Mouse (Mus musculus): ENCODE measurements around the gene Ppp2ca. TPM values are rescaled to one million over a fixed set of nuclear protein-coding genes. Genes with fewer than 3 reads are reported as not detected.

Gene Ppp2ca
- polyA plus RNA-seq (2014; fragmentation: Nextera tagmentation; extraction: Ambion mirVana) = 129 and 130 TPM in 2 replicates

GRCm38 (mm10) chr11:52098398-52098946, at the start of gene Ppp2ca:
Gene Ppp2ca, plus strand, starts transcription at chr11:52098681.
- no peaks in the 10 kb centered on the region for H3K4me1 ChIP-seq (ENCODE audit: control insufficient read depth, insufficient read depth, low read length)
- no peaks in the 10 kb centered on the region for H3K27me3 ChIP-seq (ENCODE audit: control insufficient read depth, insufficient read depth, low read length)
- H3K4me3 ChIP-seq (ENCODE audit: low read depth, low read length) = peak within 1 kb of the TSS; percentile 97
- DNase-seq (ENCODE audit: low spot score) = peak; percentile 99
- H3K9ac ChIP-seq (replicated peaks; ENCODE audit: low read length) = peak within 1 kb of the TSS; percentile 99
- ATAC-seq (replicated peaks; ENCODE audit: insufficient number of reproducible peaks, low FRiP score, low TSS enrichment, low read depth) = peak; percentile 98
- 1% methylated on average over 50 of the region's 53 CpGs for WGBS
- H3K9me3 ChIP-seq (replicated peaks; ENCODE audit: control insufficient read depth, low read length) = no peaks in the 10 kb centered on the region
- H3K27ac ChIP-seq (replicated peaks; ENCODE audit: low read depth, low read length) = peak within 1 kb of the TSS; percentile 96
- peak within 1 kb of the TSS; percentile 70 for H3K4me2 ChIP-seq (ENCODE audit: low read depth, low read length)
- no peaks in the 10 kb centered on the region for H3K36me3 ChIP-seq (replicated peaks; ENCODE audit: control insufficient read depth, insufficient read depth, low read depth, low read length)

- H3K4me1 ChIP-seq (ENCODE audit: control insufficient read depth, insufficient read depth, low read length) = no peaks in the 10 kb centered on the region
Observed at GRCm38 (mm10) chr11:52053371-52053770, 45.1 kb upstream of the Ppp2ca start.

GRCm38 (mm10) chr11:52054728-52055127, 43.8 kb upstream of the Ppp2ca start:
- Histone ChIP-seq H3K27ac (replicated peaks; ENCODE audit: low read depth, low read length) (no peak overlapping the region), H3K9ac (replicated peaks; ENCODE audit: low read length) (no peak overlapping the region), H3K36me3 (replicated peaks; ENCODE audit: control insufficient read depth, insufficient read depth, low read depth, low read length) (no peaks in the 10 kb centered on the region; the same call in 1 of the 2 replicates), H3K27me3 (ENCODE audit: control insufficient read depth, insufficient read depth, low read length) (no peaks in the 10 kb centered on the region), H3K4me2 (ENCODE audit: low read depth, low read length) (no peak overlapping the region), H3K9me3 (replicated peaks; ENCODE audit: control insufficient read depth, low read length) (no peaks in the 10 kb centered on the region), H3K4me1 (ENCODE audit: control insufficient read depth, insufficient read depth, low read length) (no peaks in the 10 kb centered on the region), H3K4me3 (ENCODE audit: low read depth, low read length) (no peak overlapping the region)
- ATAC-seq (replicated peaks; ENCODE audit: insufficient number of reproducible peaks, low FRiP score, low TSS enrichment, low read depth) (no peak), DNase-seq (ENCODE audit: low spot score) (no peak)
- WGBS = 79% methylated on average over 3 of the region's 3 CpGs

More at GRCm38 (mm10) chr11:52053371-52053770, 45.1 kb upstream of the Ppp2ca start:
- H3K27me3 ChIP-seq (ENCODE audit: control insufficient read depth, insufficient read depth, low read length) = no peaks in the 10 kb centered on the region
- DNase-seq (ENCODE audit: low spot score) (no peak), ATAC-seq (replicated peaks; ENCODE audit: insufficient number of reproducible peaks, low FRiP score, low TSS enrichment, low read depth) (no peak)
- WGBS = 87% methylated on average over 6 of the region's 6 CpGs
- H3K4me2 ChIP-seq (ENCODE audit: low read depth, low read length) = no peak overlapping the region
- no peaks in the 10 kb centered on the region; the same call in 1 of the 2 replicates for H3K36me3 ChIP-seq (replicated peaks; ENCODE audit: control insufficient read depth, insufficient read depth, low read depth, low read length)
- no peaks in the 10 kb centered on the region for H3K9me3 ChIP-seq (replicated peaks; ENCODE audit: control insufficient read depth, low read length)
- H3K4me3 ChIP-seq (ENCODE audit: low read depth, low read length) = no peak overlapping the region
- H3K27ac ChIP-seq (replicated peaks; ENCODE audit: low read depth, low read length) = no peak overlapping the region
- H3K9ac ChIP-seq (replicated peaks; ENCODE audit: low read length) = no peak overlapping the region

- WGBS = 77% methylated on average over 5 of the region's 5 CpGs
- no peak overlapping the region for H3K27ac ChIP-seq (replicated peaks; ENCODE audit: low read depth, low read length)
- no peak overlapping the region for H3K9ac ChIP-seq (replicated peaks; ENCODE audit: low read length)
- ATAC-seq (replicated peaks; ENCODE audit: insufficient number of reproducible peaks, low FRiP score, low TSS enrichment, low read depth) = no peak
- H3K4me1 ChIP-seq (ENCODE audit: control insufficient read depth, insufficient read depth, low read length) = no peaks in the 10 kb centered on the region
- H3K9me3 ChIP-seq (replicated peaks; ENCODE audit: control insufficient read depth, low read length) = no peaks in the 10 kb centered on the region
- H3K27me3 ChIP-seq (ENCODE audit: control insufficient read depth, insufficient read depth, low read length) = no peaks in the 10 kb centered on the region
- H3K36me3 ChIP-seq (replicated peaks; ENCODE audit: control insufficient read depth, insufficient read depth, low read depth, low read length) = no peaks in the 10 kb centered on the region; the same call in 1 of the 2 replicates
- H3K4me2 ChIP-seq (ENCODE audit: low read depth, low read length) = no peak overlapping the region
- DNase-seq (ENCODE audit: low spot score) = no peak
- no peak overlapping the region for H3K4me3 ChIP-seq (ENCODE audit: low read depth, low read length)
Observed at GRCm38 (mm10) chr11:52056198-52056597, 42.3 kb upstream of the Ppp2ca start.

GRCm38 (mm10) chr11:52059001-52059400, 39.5 kb upstream of the Ppp2ca start:
- 72% methylated on average over 5 of the region's 5 CpGs for WGBS
- Histone ChIP-seq H3K4me1 (ENCODE audit: control insufficient read depth, insufficient read depth, low read length) (no peaks in the 10 kb centered on the region), H3K36me3 (replicated peaks; ENCODE audit: control insufficient read depth, insufficient read depth, low read depth, low read length) (no peaks in the 10 kb centered on the region; the same call in 1 of the 2 replicates), H3K9ac (replicated peaks; ENCODE audit: low read length) (no peak overlapping the region), H3K27ac (replicated peaks; ENCODE audit: low read depth, low read length) (no peak overlapping the region), H3K4me2 (ENCODE audit: low read depth, low read length) (no peak overlapping the region), H3K9me3 (replicated peaks; ENCODE audit: control insufficient read depth, low read length) (no peaks in the 10 kb centered on the region), H3K27me3 (ENCODE audit: control insufficient read depth, insufficient read depth, low read length) (no peaks in the 10 kb centered on the region), H3K4me3 (ENCODE audit: low read depth, low read length) (no peak overlapping the region)
- DNase-seq (ENCODE audit: low spot score) (no peak), ATAC-seq (replicated peaks; ENCODE audit: insufficient number of reproducible peaks, low FRiP score, low TSS enrichment, low read depth) (no peak)

- Histone ChIP-seq H3K9me3 (replicated peaks; ENCODE audit: control insufficient read depth, low read length) (no peaks in the 10 kb centered on the region), H3K27me3 (ENCODE audit: control insufficient read depth, insufficient read depth, low read length) (no peaks in the 10 kb centered on the region), H3K4me1 (ENCODE audit: control insufficient read depth, insufficient read depth, low read length) (no peaks in the 10 kb centered on the region), H3K4me3 (ENCODE audit: low read depth, low read length) (no peak overlapping the region), H3K27ac (replicated peaks; ENCODE audit: low read depth, low read length) (no peak overlapping the region), H3K36me3 (replicated peaks; ENCODE audit: control insufficient read depth, insufficient read depth, low read depth, low read length) (no peaks in the 10 kb centered on the region; the same call in 1 of the 2 replicates), H3K4me2 (ENCODE audit: low read depth, low read length) (no peak overlapping the region), H3K9ac (replicated peaks; ENCODE audit: low read length) (no peak overlapping the region)
- 93% methylated on average over 4 of the region's 4 CpGs for WGBS
- DNase-seq (ENCODE audit: low spot score) (no peak), ATAC-seq (replicated peaks; ENCODE audit: insufficient number of reproducible peaks, low FRiP score, low TSS enrichment, low read depth) (no peak)
Observed at GRCm38 (mm10) chr11:52060315-52060714, 38.2 kb upstream of the Ppp2ca start.

- no peak overlapping the region for H3K4me2 ChIP-seq (ENCODE audit: low read depth, low read length)
- 93% methylated on average over 5 of the region's 5 CpGs for WGBS
- no peak overlapping the region for H3K9ac ChIP-seq (replicated peaks; ENCODE audit: low read length)
- ATAC-seq (replicated peaks; ENCODE audit: insufficient number of reproducible peaks, low FRiP score, low TSS enrichment, low read depth) (no peak), DNase-seq (ENCODE audit: low spot score) (no peak)
- H3K27me3 ChIP-seq (ENCODE audit: control insufficient read depth, insufficient read depth, low read length) = no peaks in the 10 kb centered on the region
- H3K4me3 ChIP-seq (ENCODE audit: low read depth, low read length) = no peak overlapping the region
- H3K4me1 ChIP-seq (ENCODE audit: control insufficient read depth, insufficient read depth, low read length) = no peaks in the 10 kb centered on the region
- H3K9me3 ChIP-seq (replicated peaks; ENCODE audit: control insufficient read depth, low read length) = no peaks in the 10 kb centered on the region
- H3K27ac ChIP-seq (replicated peaks; ENCODE audit: low read depth, low read length) = no peak overlapping the region
- H3K36me3 ChIP-seq (replicated peaks; ENCODE audit: control insufficient read depth, insufficient read depth, low read depth, low read length) = no peaks in the 10 kb centered on the region
Observed at GRCm38 (mm10) chr11:52062406-52062805, 36.1 kb upstream of the Ppp2ca start.

- Histone ChIP-seq H3K4me1 (ENCODE audit: control insufficient read depth, insufficient read depth, low read length) (no peaks in the 10 kb centered on the region), H3K27me3 (ENCODE audit: control insufficient read depth, insufficient read depth, low read length) (no peaks in the 10 kb centered on the region), H3K9me3 (replicated peaks; ENCODE audit: control insufficient read depth, low read length) (no peaks in the 10 kb centered on the region), H3K27ac (replicated peaks; ENCODE audit: low read depth, low read length) (no peak overlapping the region), H3K4me3 (ENCODE audit: low read depth, low read length) (no peak overlapping the region), H3K36me3 (replicated peaks; ENCODE audit: control insufficient read depth, insufficient read depth, low read depth, low read length) (no peaks in the 10 kb centered on the region), H3K9ac (replicated peaks; ENCODE audit: low read length) (no peak overlapping the region), H3K4me2 (ENCODE audit: low read depth, low read length) (no peak overlapping the region)
- DNase-seq (ENCODE audit: low spot score) (no peak), ATAC-seq (replicated peaks; ENCODE audit: insufficient number of reproducible peaks, low FRiP score, low TSS enrichment, low read depth) (no peak)
- 51% methylated on average over 3 of the region's 3 CpGs for WGBS
Observed at GRCm38 (mm10) chr11:52064398-52064797, 34.1 kb upstream of the Ppp2ca start.

Data from embryonic facial prominence, embryonic 11.5 days (tissue).